Mouse (Mus musculus) small intestine, adult 2 months (tissue): Measurements from ENCODE around the gene Csf3. TPM values are rescaled to one million over a fixed set of nuclear protein-coding genes. Genes with fewer than 3 reads are reported as not detected.

Experiments used
- H3K27ac ChIP-seq: fragments of 200-500 bp; 2 replicates; pipeline ENCODE4 v1.5.1; 2012; ENCODE audit warnings: low read depth, low read length, control low read depth, inconsistent platforms; ENCODE audit not compliant: insufficient read depth
- H3K27me3 ChIP-seq: fragments of 200-500 bp; 2 replicates; pipeline ENCODE4 v1.6.1; 2012; ENCODE audit warnings: mild to moderate bottlenecking, moderate library complexity, low read length, inconsistent platforms; ENCODE audit not compliant: control insufficient read depth, insufficient read depth
- H3K36me3 ChIP-seq: fragments of 200-500 bp; 2 replicates; pipeline ENCODE4 v1.6.1; 2012; ENCODE audit warnings: mild to moderate bottlenecking, low read length, control low read depth, inconsistent platforms; ENCODE audit not compliant: control insufficient read depth, insufficient read depth
- H3K4me1 ChIP-seq: fragments of 200-500 bp; 2 replicates; pipeline ENCODE4 v1.6.1; 2012; ENCODE audit warnings: low read length, inconsistent platforms, mixed read lengths; ENCODE audit not compliant: control insufficient read depth, insufficient read depth, insufficient read length
- H3K4me3 ChIP-seq: fragments of 200-500 bp; 2 replicates; pipeline ENCODE4 v1.5.1; 2012; ENCODE audit warnings: low read depth, mild to moderate bottlenecking, control low read depth, inconsistent platforms, low read length, moderate library complexity
- CTCF ChIP-seq: fragments of 200-500 bp; IDR thresholded peaks from 2 replicates; pipeline ENCODE4 v1.5.1; 2012; ENCODE audit warnings: low read depth, mild to moderate bottlenecking, control low read depth, inconsistent platforms, low read length, moderate library complexity, mixed read lengths; ENCODE audit not compliant: insufficient replicate concordance, insufficient read length; ENCODE audit errors: extremely low read depth
- POLR2A ChIP-seq: fragments of 200-500 bp; IDR thresholded peaks from 2 replicates; pipeline ENCODE4 v1.6.1; 2012; ENCODE audit warnings: low read depth, mild to moderate bottlenecking, control low read depth, inconsistent platforms, low read length, moderate library complexity
- WGBS: fragments of 180-500 bp; shearing (Covaris S2); methylation state at CpG from one replicate; pipeline ENCODE4 v1.1.7; 2018; 5-methylcytosine and 5-hydroxymethylcytosine counted together
- polyA plus RNA-seq: library from polyadenylated mRNA; depleted of rRNA; stranded (reverse); fragments of >200 nt; gene quantifications from 2 replicates; pipeline ENCODE4 v1.2.3, GENCODE M21; 2012

Csf3 gene
- polyA plus RNA-seq, 1 experiment = not detected

GRCm38 (mm10) chr11:98744456-98745019 lies 43.5 kb downstream of the Csf3 start:
- TF ChIP-seq CTCF (no peak), POLR2A (no peak)
- H3K4me3 ChIP-seq = peak overlapping the region; percentile 46; the same call in 1 of the 2 replicates
- H3K4me1 ChIP-seq = peaks cover 47% of the 10 kb centered on the region; the same call in 1 of the 2 replicates
- peak overlapping the region; percentile 18 for H3K27ac ChIP-seq
- 31% methylated on average over 7 of the region's 7 CpGs for WGBS
- no peaks in the 10 kb centered on the region for H3K27me3 ChIP-seq
- H3K36me3 ChIP-seq = no peaks in the 10 kb centered on the region

GRCm38 (mm10) chr11:98745932-98746853 lies 45.1 kb downstream of the Csf3 start:
- peaks cover 55% of the 10 kb centered on the region for H3K4me1 ChIP-seq
- peak overlapping the region; percentile 94 for H3K27ac ChIP-seq
- no peaks in the 10 kb centered on the region for H3K27me3 ChIP-seq
- H3K4me3 ChIP-seq = no peak overlapping the region
- no peaks in the 10 kb centered on the region for H3K36me3 ChIP-seq
- no peak for TF ChIP-seq CTCF
- no peak for TF ChIP-seq POLR2A
- 24% methylated on average over 12 of the region's 12 CpGs for WGBS

- Histone ChIP-seq H3K36me3 (no peaks in the 10 kb centered on the region), H3K27ac (peak overlapping the region; percentile 94), H3K4me1 (peaks cover 58% of the 10 kb centered on the region), H3K4me3 (peak overlapping the region; percentile 46), H3K27me3 (no peaks in the 10 kb centered on the region)
- WGBS = 2% methylated on average over 19 of the region's 19 CpGs
- TF ChIP-seq POLR2A = no peak
- no peak for TF ChIP-seq CTCF
These were observed 46.0 kb downstream of the Csf3 start for GRCm38 (mm10) chr11:98746855-98747693.

GRCm38 (mm10) chr11:98747804-98748505 lies 46.9 kb downstream of the Csf3 start:
- Histone ChIP-seq H3K4me3 (peak overlapping the region; percentile 25), H3K27ac (peak overlapping the region; percentile 98), H3K27me3 (no peaks in the 10 kb centered on the region), H3K4me1 (peaks cover 66% of the 10 kb centered on the region), H3K36me3 (no peaks in the 10 kb centered on the region)
- 14% methylated on average over 6 of the region's 6 CpGs for WGBS
- no peak for TF ChIP-seq CTCF
- no peak for TF ChIP-seq POLR2A

GRCm38 (mm10) chr11:98748506-98749416 lies 47.7 kb downstream of the Csf3 start:
- no peak for TF ChIP-seq POLR2A
- peak; percentile 20; the same call in 1 of the 2 replicates for TF ChIP-seq CTCF
- Histone ChIP-seq H3K4me3 (peak overlapping the region; percentile 47), H3K27me3 (no peaks in the 10 kb centered on the region), H3K4me1 (peaks cover 68% of the 10 kb centered on the region), H3K27ac (peak overlapping the region; percentile 98), H3K36me3 (0 out of 2 replicates have a peak, but pooled peaks cover 1% of the 10 kb centered on the region)
- WGBS = 10% methylated on average over 15 of the region's 15 CpGs
